Comparison of ENCODE assay signal across 16 mouse cellular contexts in the genomic region with DNA sequence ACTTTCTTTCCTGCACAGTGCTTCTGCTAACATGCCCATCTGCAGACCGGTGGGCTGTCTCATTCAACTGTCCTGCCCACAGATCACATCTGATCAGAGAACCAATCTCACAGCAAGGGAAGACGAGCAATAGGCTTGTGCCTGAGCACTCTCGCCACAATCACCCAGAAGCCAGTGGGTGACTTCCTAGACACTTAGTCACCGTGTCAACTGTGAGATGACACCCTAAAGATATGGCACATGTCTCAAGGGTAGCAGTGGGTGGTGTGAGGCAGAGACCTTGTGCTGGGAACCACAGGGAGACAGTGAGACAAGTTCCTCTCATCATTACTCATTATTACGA. TPM values are rescaled to one million over a fixed set of nuclear protein-coding genes. Genes with fewer than 3 reads are reported as not detected.
DNase-seq lines count a peak whose midpoint lies in the region; ATAC-seq and TF ChIP-seq lines count a peak whose summit lies in the region.
"Had no signal": no experiment of that assay in that cellular context is flagged by ENCODE, and none has a peak within 500 bp of the region (broad histone marks: within the 10 kb centered on the region; RNA-seq: fewer than 3 reads in every experiment).

No protein-coding gene starts in this region.

- H3K79me2 ChIP-seq in C2C12 (ENCODE audit: control insufficient read depth, insufficient read depth) = no peaks in the 10 kb centered on the region

- H3ac ChIP-seq in C2C12 (ENCODE audit: control insufficient read depth, insufficient read length, low read depth) = no peak overlapping the region

- no peak overlapping the region for H3K4me3 ChIP-seq in C2C12 (ENCODE audit: insufficient read depth, poor library complexity, severe bottlenecking)
- H3K4me3 ChIP-seq: embryonic facial prominence, embryonic 15.5 days; forebrain, embryonic 15.5 days; limb, embryonic 12.5 days; lung, embryonic 15.5 days had no signal

- H3K27me3 ChIP-seq in C2C12 (ENCODE audit: control insufficient read depth, insufficient read depth, insufficient read length) = no peaks in the 10 kb centered on the region
- H3K27me3 ChIP-seq: embryonic facial prominence, embryonic 15.5 days; forebrain, embryonic 15.5 days; limb, embryonic 12.5 days; lung, embryonic 15.5 days had no signal

- no peak for TF ChIP-seq CTCF in C2C12 (IDR thresholded peaks at IDR 0.05; ENCODE audit: control insufficient read depth, insufficient read depth, insufficient read length)

- no peaks in the 10 kb centered on the region for H3K79me3 ChIP-seq in C2C12 (ENCODE audit: low read depth)

- peak; percentile 57 for ATAC-seq in megakaryocyte progenitor cell, adult 5-6 weeks (replicated peaks; ENCODE audit: poor library complexity)
- ATAC-seq: forebrain, embryonic 15.5 days had no signal

- H3K36me3 ChIP-seq in C2C12 (ENCODE audit: control insufficient read depth, insufficient read depth) = no peaks in the 10 kb centered on the region
- H3K36me3 ChIP-seq: embryonic facial prominence, embryonic 15.5 days; forebrain, embryonic 15.5 days; limb, embryonic 12.5 days; lung, embryonic 15.5 days had no signal

- DNase-seq in 3T3-L1 (ENCODE audit: low read depth, low spot score) = peak; percentile 52
- DNase-seq in brain, adult 2 months (ENCODE audit: low read depth, low spot score) = peak; percentile 42
- DNase-seq in cerebellum, postnatal 14 days = no peak
- no peak for DNase-seq in thymus, adult 18-20 months
- no peak for DNase-seq in adrenal gland, postnatal 25 days
- DNase-seq: cerebellum, postnatal 36 days; gastrocnemius, postnatal 36 days; heart, postnatal 14 days; kidney, postnatal 14 days; thymus, postnatal 25 days had no signal

TF ChIP-seq in C2C12, 6 proteins besides CTCF, POLR2A, EP300 and RAD21:
- TF ChIP-seq MYOG (IDR thresholded peaks at IDR 0.05; ENCODE audit: control insufficient read depth, extremely low read depth, insufficient read length) = no peak
- TF ChIP-seq CEBPB (IDR thresholded peaks at IDR 0.05; ENCODE audit: low read depth) = no peak
- TF ChIP-seq USF1 (IDR thresholded peaks at IDR 0.05; ENCODE audit: low read depth) = no peak
- peak; percentile 42 for TF ChIP-seq FOSL1 (IDR thresholded peaks at IDR 0.05; ENCODE audit: insufficient read depth, low read length, poor library complexity, severe bottlenecking)
- peak; percentile 94 for TF ChIP-seq MAX (IDR thresholded peaks at IDR 0.05)
- TF ChIP-seq MYOD1 (IDR thresholded peaks at IDR 0.05; ENCODE audit: control insufficient read depth, insufficient read length, low read depth) = peak; percentile 62

RNA-seq across cellular contexts. Expression of a gene that starts 10.0 kb away (rescaled TPM):
- polyA plus RNA-seq in C2C12 (2012; fragmentation: generic; extraction: Trizol) = 10.8 TPM
- total RNA-seq in megakaryocyte progenitor cell, adult 5-6 weeks (2015) = 23.1 and 30.3 TPM in 2 replicates
- 19.8 and 25.9 TPM in 2 replicates for total RNA-seq in megakaryocyte progenitor cell, adult 5-6 weeks (2017)
- 10.2 and 14.5 TPM in 2 replicates for total RNA-seq in adrenal gland, postnatal 25 days (2021)

RNA-seq across cellular contexts. Expression of a gene that starts 40.5 kb away (rescaled TPM):
- polyA plus RNA-seq in C2C12 (2012; fragmentation: generic; extraction: Trizol) = 0.02 TPM
- total RNA-seq in megakaryocyte progenitor cell, adult 5-6 weeks (2015) = 0.10 TPM in 1 of 2 replicates, not detected in the other
- total RNA-seq in megakaryocyte progenitor cell, adult 5-6 weeks (2017) = 0.08 TPM in 1 of 2 replicates, not detected in the other
- total RNA-seq in adrenal gland, postnatal 25 days (2021) = not detected in 2 replicates
- total RNA-seq: gastrocnemius, postnatal 36 days had no signal

Comparison
In these comparisons a context has a peak if more than half of its experiments do, and no peak if none do; other contexts are left out.
1. DNase-seq: peak in 3T3-L1 (single experiment) and brain, adult 2 months (single experiment); none in cerebellum, postnatal 14 days (0 of 2), thymus, adult 18-20 months (0 of 2) and adrenal gland, postnatal 25 days (single experiment).